Mouse (Mus musculus) gastrocnemius, adult 8-10 months (tissue): ENCODE measurements around the gene Celf2. TPM values are rescaled to one million over a fixed set of nuclear protein-coding genes. Genes with fewer than 3 reads are reported as not detected.

ENCODE experiments used
- DNase-seq, 2 experiments: peaks; one replicate each; pipeline ENCODE4 v3.0.0; 2022; ENCODE audit warnings: low spot score in 2 of 2
- total RNA-seq, 4 experiments: library from RNA; stranded (reverse); gene quantifications; 2 replicates each; pipeline ENCODE4 v1.2.4; 2022

The Celf2 gene
- total RNA-seq, 4 experiments from 2014 or later = 81.5 to 106 (median 88.0) TPM

- no peak for DNase-seq
Observed at GRCm38 (mm10) chr2:6739998-6740668, 769.2 kb downstream of the Celf2 start.

GRCm38 (mm10) chr2:6732026-6732425 is 777.3 kb downstream of the Celf2 start:
- no peak for DNase-seq

DNA sequence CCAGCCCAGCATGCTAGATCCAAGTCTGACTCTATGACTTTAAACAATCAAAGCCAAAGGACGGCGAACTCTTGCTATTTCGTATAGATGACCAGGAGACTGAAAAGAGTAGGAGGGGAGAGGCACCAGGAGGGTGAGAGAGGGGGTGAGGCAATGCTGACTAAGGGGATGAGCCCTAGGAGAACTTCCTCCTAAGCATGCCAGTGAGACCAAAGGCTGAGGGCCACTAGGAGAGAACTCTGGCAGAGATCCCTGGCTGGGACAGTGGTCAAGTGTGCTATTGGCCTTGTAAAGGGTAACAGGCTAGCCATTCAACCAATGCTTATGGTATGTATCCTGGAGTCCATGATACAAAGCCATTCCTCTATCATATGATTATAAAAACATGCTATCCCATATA is 778.5 kb downstream of the Celf2 start:
- no peak for DNase-seq

DNA sequence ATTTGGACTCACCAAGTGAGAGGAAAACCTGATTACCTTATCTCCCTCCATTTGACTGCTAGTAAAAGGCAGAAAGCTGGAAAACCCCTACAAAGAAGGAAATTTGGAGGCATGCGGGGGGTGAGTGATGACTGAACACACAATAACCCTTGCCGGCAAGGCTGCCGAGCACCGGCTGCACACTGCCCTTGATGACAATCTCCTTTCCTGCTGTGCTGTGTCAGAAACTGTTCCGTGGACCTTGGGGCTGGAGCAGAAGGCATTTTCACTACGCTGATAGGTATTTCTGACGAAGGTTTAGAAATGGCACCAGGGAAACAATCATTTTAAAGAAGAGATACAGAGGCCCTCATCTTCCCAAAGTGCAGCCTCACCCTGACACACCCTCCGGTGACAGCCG is 779.4 kb downstream of the Celf2 start:
- DNase-seq = no peak

DNA sequence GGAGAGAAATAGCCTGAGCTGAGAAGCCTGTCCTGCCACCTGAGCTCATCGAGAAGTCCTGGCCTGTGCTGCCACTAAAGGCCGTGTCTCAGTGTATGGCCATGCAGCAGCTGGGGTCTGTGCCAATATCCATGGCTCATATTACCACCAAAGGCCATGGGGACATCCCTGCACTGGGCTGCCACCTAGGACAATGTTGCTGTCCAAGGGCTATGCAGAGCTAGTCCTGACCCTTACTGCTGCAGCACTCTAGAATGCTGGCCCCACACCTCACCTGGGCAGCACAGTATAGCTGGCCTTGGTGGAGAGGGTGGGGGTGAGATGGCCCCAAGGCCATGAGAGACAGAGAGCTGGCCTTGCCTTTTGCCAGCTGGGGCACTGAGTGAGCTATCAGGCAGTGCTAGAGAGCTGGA is 780.5 kb downstream of the Celf2 start:
- peak; percentile 64 to 74 for DNase-seq

- DNase-seq = no peak
Observed at GRCm38 (mm10) chr2:6727366-6727765, 782.0 kb downstream of the Celf2 start.

- DNase-seq = no peak
Observed at GRCm38 (mm10) chr2:6726071-6726470, 783.3 kb downstream of the Celf2 start.

DNA sequence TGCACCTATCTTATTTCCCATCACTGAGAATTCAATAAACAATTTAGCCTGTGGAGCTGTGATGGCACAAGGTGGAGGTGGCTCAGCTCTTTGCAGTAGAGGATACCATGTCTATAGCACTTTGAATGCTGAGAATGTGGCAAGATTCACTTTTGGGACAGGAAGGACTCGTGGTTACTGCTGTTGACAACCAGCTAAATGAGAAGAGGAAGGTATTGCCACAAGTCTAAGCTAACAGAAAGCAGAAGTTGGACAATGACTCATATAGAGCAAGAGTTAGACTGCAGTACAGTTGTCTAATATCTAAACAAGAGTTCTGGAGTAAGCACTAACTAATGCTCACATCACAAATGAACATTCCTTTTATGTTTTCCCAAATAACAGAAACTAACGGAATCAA is 785.8 kb downstream of the Celf2 start:
- DNase-seq = no peak

DNA sequence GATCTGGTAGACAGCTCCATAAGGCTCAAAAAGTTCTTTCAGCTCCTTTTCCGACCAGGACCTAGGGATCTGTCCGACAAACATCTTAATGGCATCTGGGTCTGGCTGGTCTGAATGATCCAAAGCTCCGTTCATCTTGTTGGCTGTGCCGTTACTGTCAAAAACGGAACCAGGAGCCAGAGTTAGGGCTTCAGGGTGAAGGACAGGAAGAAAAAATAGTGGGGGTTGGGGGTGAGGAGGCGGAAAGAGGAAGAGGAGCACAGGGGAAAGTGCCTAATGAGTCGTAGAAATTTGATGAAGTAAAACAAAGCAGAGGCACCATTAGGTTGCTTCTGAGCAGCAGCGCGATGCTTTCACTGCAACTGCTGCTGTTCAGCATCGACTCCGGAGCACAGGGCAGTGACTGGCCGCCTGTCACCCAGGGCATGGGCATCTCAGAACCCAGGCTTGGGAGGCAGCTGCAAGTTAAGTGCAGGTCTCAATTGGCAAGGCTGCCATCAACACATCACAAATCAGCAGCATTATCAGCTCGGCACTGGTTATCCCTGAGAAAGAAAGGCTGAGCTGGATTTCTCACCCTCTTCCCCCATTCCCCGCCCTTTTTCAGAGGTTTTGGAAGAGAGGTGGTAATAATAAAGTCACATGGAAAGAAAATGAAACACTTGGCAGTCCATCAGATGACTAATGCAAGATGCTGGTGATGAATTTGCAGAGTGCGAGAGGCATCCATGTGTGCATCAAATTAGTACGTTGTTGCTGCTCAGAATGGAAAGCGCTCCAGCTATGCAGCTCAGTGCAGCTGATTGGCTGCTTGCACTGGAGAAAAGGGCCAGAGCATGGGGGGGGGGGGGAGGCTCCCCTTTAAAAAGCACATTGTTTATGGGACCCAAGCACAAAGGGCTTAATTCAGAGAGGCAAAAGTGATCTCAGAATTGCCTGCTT is 787.6 kb downstream of the Celf2 start:
- DNase-seq = no peak

- peak in 1 of 2 experiments; percentile 48 for DNase-seq
Observed at GRCm38 (mm10) chr2:6720753-6721459, 788.5 kb downstream of the Celf2 start.

DNA sequence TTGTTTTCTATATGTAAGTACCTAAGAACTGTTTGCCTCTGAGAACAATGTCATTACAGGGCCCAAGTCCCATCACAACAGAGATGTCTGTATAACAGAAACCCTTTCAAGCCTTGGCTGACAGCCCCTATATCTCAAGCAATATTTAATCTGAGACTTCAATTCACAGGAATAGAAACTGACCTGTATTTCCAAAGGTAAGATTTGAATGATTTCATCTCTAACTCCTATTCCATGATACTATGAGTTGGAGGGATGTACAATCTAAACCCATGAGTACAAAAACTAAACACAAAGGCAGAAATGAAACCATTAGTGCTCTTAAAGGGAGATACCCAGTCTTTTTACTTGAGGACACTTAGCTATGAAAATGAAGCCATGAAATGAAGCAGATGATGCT is 790.5 kb downstream of the Celf2 start:
- DNase-seq = no peak

- no peak for DNase-seq
Observed at GRCm38 (mm10) chr2:6717953-6718352, 791.4 kb downstream of the Celf2 start.

GRCm38 (mm10) chr2:6715562-6715961 is 793.8 kb downstream of the Celf2 start:
- no peak for DNase-seq

DNA sequence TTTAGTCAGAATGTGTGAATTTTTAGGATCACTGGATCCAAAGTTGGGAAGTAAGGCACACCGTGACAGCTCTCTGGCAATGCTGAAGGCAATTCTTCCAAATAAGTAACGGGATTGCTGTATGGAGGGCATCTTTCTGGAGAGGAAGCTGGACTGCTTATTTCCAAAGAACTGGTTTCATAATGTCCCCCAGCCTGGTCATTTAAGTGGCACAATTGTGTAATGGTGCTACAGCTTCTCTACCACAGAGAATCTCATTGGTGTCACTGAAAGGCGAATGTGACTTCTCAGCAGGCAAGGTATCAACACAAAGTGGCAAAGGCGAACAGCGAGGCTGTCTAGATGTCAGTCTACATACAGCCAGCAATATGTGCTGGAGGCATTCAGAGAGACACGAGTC is 795.8 kb downstream of the Celf2 start:
- no peak for DNase-seq

GRCm38 (mm10) chr2:6710687-6711430 is 798.5 kb downstream of the Celf2 start:
- no peak for DNase-seq

DNA sequence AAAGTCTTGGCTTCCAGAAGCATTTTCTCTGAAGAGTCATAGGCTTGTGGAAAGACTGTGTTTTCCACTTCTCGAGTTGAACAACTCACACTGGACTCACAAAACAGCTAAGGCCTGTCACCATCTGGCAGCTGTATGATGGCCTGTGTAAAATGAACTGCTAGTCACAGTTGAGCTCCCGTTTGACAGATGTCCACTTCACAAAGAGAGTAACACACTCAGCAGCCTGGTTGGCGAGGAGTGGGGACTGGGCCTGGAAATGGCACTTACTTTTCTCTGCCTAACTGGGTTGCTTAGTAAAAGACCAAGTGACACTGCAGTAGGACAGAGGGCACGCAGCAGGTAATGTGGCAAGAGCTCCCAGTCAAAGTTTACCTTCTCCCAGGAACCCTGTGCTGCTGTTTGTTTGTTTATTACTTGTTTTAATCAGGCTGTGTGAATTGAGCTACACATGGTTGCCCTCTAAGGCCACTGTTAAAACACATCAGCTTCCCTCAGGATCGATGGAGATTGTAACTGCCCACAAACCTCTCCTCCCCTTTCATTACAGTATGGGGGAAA is 801.3 kb downstream of the Celf2 start:
- DNase-seq = no peak

DNA sequence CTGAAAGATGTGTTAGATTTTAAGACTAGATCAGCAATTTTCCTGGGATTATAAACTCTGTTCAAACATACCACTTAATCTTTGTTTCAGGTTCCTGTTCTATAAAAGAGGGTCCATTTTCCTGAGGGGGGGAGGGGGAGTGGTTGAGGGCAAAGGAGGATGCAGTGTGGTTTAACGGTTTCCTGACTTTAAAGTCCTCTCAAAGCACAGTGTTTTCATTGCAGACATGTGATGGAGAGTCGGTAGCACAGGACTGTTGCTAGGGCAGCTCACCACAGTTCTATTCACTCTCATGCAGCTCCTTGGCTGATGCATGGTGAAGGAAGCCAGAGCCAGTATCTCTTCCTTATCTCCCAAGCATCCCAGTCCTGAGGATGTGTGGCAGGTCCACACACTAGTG is 802.1 kb downstream of the Celf2 start:
- no peak for DNase-seq

DNA sequence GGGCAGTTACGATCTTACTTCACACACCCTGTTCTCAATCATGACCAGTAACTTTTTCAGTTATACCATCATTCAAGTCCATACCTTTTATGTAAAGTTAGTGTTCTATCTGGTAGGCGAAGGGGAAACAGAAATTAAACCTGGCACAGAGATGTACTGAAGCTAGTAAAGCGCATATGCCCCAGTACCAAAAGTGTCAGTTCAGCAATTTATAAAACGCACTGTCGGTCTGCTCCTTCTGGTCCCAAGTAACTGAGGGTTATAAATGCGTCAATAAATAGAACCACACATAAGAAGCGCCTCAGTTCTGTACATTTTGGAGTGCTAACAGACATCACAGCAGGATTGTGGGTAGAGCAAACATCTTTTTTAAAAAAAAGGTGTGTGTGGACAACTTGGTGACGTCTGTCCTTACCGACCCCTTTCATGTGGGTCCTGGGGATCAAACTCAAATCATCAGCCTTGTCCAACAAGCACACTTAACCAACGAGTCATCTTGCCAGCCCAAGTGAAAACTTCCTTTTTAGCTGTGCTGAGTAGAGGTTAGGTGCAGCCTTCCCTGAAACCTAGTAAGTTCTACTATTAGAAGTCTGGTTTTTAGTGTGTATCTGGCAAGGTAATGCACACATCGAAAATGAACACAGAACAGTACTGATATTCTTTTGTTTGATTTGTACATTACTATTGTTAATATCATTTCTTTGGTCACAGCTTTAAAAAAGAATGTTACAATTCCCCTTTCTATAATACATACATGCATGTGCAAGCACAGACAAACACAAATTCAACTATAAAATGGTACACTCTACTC is 803.2 kb downstream of the Celf2 start:
- no peak for DNase-seq

DNA sequence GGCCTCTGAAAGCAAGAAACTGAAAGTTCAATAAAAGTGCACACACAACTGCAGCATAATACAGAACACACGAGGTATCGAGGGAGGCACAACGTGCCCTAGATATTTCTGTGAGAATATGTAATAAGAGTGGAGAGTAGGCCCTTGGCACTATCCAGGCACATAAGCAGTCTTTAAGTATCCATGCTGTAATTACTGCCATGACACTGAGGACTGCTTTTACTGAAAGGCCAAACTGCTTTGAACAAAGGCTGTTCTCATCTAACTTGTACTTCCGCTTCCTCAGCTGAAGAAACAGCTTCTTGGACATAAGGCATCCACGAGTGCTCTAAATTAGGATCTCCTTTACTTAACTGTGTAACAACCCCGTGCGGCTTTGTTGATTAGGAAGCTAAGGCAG is 803.9 kb downstream of the Celf2 start:
- no peak for DNase-seq

- DNase-seq = no peak
Observed at GRCm38 (mm10) chr2:6704804-6705203, 804.6 kb downstream of the Celf2 start.
